ENCODE assay signal across 23 mouse cellular contexts in genomic region chr4:142860441-142860840, GRCm38 (mm10).
A peak's percentile ranks its signal among the peaks of the same experiment; 100 is the strongest.
DNase-seq lines count a peak whose midpoint lies in the region; ATAC-seq lines count a peak whose summit lies in the region.
"Had no signal": no experiment of that assay in that cellular context is flagged by ENCODE, and none has a peak within 500 bp of the region (broad histone marks: within the 10 kb centered on the region; RNA-seq: fewer than 3 reads in every experiment).

No protein-coding gene starts in this region.

- H3K4me2 ChIP-seq in midbrain, embryonic 11.5 days, result no peak overlapping the region
- no peak overlapping the region for H3K4me2 ChIP-seq in midbrain, embryonic 16.5 days (ENCODE audit: low read length)
- H3K4me2 ChIP-seq: embryonic facial prominence, embryonic 13.5 days; forebrain, embryonic 13.5 days; heart, embryonic 11.5 days; hindbrain, embryonic 12.5 days; hindbrain, embryonic 15.5 days had no signal

- H3K4me3 ChIP-seq in midbrain, embryonic 11.5 days (ENCODE audit: low read depth, low read length), result no peak overlapping the region
- no peak overlapping the region for H3K4me3 ChIP-seq in midbrain, embryonic 16.5 days (ENCODE audit: low read depth, low read length)
- H3K4me3 ChIP-seq: embryonic facial prominence, embryonic 10.5 days; embryonic facial prominence, embryonic 13.5 days; forebrain, embryonic 10.5 days; forebrain, embryonic 13.5 days; gastrocnemius, adult 2 months; hindbrain, embryonic 12.5 days; hindbrain, embryonic 15.5 days had no signal

- peak; percentile 52 for DNase-seq in cerebellum, adult 9-11 months
- no peak for DNase-seq in cerebellum, adult 8-10 months
- DNase-seq in midbrain, embryonic 11.5 days (ENCODE audit: low spot score, missing footprints), result peak; percentile 28
- DNase-seq in cerebellum, postnatal 36 days, result peak; percentile 25 to 32
- DNase-seq in kidney, postnatal 25 days, result no peak
- DNase-seq: adrenal gland, adult 2 months; adrenal gland, postnatal 14 days; embryo, embryonic 11 days; gastrocnemius, adult 2 months; gastrocnemius, postnatal 14 days; heart, adult 11 months; kidney, adult 2 months had no signal

- no peaks in the 10 kb centered on the region for H3K36me3 ChIP-seq in midbrain, embryonic 11.5 days (ENCODE audit: control insufficient read depth, insufficient read depth, low read length)
- no peaks in the 10 kb centered on the region for H3K36me3 ChIP-seq in midbrain, embryonic 16.5 days (ENCODE audit: control insufficient read depth, insufficient read depth, low read length)
- H3K36me3 ChIP-seq: embryonic facial prominence, embryonic 10.5 days; embryonic facial prominence, embryonic 13.5 days; forebrain, embryonic 10.5 days; hindbrain, embryonic 12.5 days; hindbrain, embryonic 15.5 days had no signal

- no peaks in the 10 kb centered on the region for H3K27me3 ChIP-seq in midbrain, embryonic 11.5 days (ENCODE audit: control insufficient read depth, insufficient read depth, low read length)
- H3K27me3 ChIP-seq in midbrain, embryonic 16.5 days (ENCODE audit: control insufficient read depth, insufficient read depth, low read depth, low read length), result no peaks in the 10 kb centered on the region
- H3K27me3 ChIP-seq: embryonic facial prominence, embryonic 13.5 days; forebrain, embryonic 13.5 days; hindbrain, embryonic 12.5 days; hindbrain, embryonic 15.5 days had no signal

- H3K9ac ChIP-seq in midbrain, embryonic 11.5 days (ENCODE audit: low read length), result no peak overlapping the region
- H3K9ac ChIP-seq in midbrain, embryonic 16.5 days (ENCODE audit: low read depth, low read length), result no peak overlapping the region
- H3K9ac ChIP-seq: embryonic facial prominence, embryonic 13.5 days; forebrain, embryonic 13.5 days; hindbrain, embryonic 12.5 days; hindbrain, embryonic 15.5 days had no signal

- no peaks in the 10 kb centered on the region for H3K9me3 ChIP-seq in midbrain, embryonic 11.5 days (ENCODE audit: control insufficient read depth, low read length)
- no peaks in the 10 kb centered on the region for H3K9me3 ChIP-seq in midbrain, embryonic 16.5 days (replicated peaks; ENCODE audit: control insufficient read depth, low read length, poor library complexity, severe bottlenecking)
- H3K9me3 ChIP-seq: embryonic facial prominence, embryonic 10.5 days; embryonic facial prominence, embryonic 13.5 days; forebrain, embryonic 10.5 days; forebrain, embryonic 13.5 days; hindbrain, embryonic 12.5 days; hindbrain, embryonic 15.5 days had no signal

- 89% methylated on average over 3 of the region's 3 CpGs for WGBS in midbrain, embryonic 11.5 days
- 85% methylated on average over 3 of the region's 3 CpGs for WGBS in midbrain, embryonic 16.5 days

- no peak overlapping the region for H3K27ac ChIP-seq in midbrain, embryonic 11.5 days (ENCODE audit: low read depth, low read length)
- no peak overlapping the region for H3K27ac ChIP-seq in midbrain, embryonic 16.5 days (ENCODE audit: low read length)
- H3K27ac ChIP-seq: embryonic facial prominence, embryonic 10.5 days; embryonic facial prominence, embryonic 13.5 days; forebrain, embryonic 10.5 days; forebrain, embryonic 13.5 days; gastrocnemius, adult 2 months; hindbrain, embryonic 12.5 days; hindbrain, embryonic 15.5 days had no signal

- no peak for ATAC-seq in midbrain, embryonic 11.5 days (ENCODE audit: low FRiP score)
- ATAC-seq in midbrain, embryonic 16.5 days, result no peak
- ATAC-seq: CD4-positive, CD25-positive, alpha-beta regulatory T cell, adult 4 months; forebrain, embryonic 13.5 days; forebrain, embryonic 16.5 days; intestine, postnatal 0 days had no signal

- no peaks in the 10 kb centered on the region for H3K4me1 ChIP-seq in midbrain, embryonic 11.5 days (ENCODE audit: control insufficient read depth, insufficient read depth, low read length)
- peaks cover 5% of the 10 kb centered on the region; the same call in 1 of the 2 replicates for H3K4me1 ChIP-seq in midbrain, embryonic 16.5 days (ENCODE audit: control insufficient read depth, insufficient read depth, low read length)
- H3K4me1 ChIP-seq: embryonic facial prominence, embryonic 10.5 days; forebrain, embryonic 10.5 days; hindbrain, embryonic 12.5 days had no signal

Comparison
In these comparisons a context has a peak if more than half of its experiments do, and no peak if none do; other contexts are left out.
1. DNase-seq: peak in cerebellum, adult 9-11 months (single experiment), midbrain, embryonic 11.5 days (single experiment) and cerebellum, postnatal 36 days (2 of 2); none in cerebellum, adult 8-10 months (single experiment) and kidney, postnatal 25 days (0 of 2).